Mouse (Mus musculus) small intestine, adult 2 months (tissue): ENCODE data around the gene Ntrk3. TPM values are rescaled to one million over a fixed set of nuclear protein-coding genes. Genes with fewer than 3 reads are reported as not detected.

Experiments used
- H3K27ac ChIP-seq: fragments of 200-500 bp; 2 replicates; pipeline ENCODE4 v1.5.1; 2012; ENCODE audit warnings: low read depth, low read length, control low read depth, inconsistent platforms; ENCODE audit not compliant: insufficient read depth
- H3K27me3 ChIP-seq: fragments of 200-500 bp; 2 replicates; pipeline ENCODE4 v1.6.1; 2012; ENCODE audit warnings: mild to moderate bottlenecking, moderate library complexity, low read length, inconsistent platforms; ENCODE audit not compliant: control insufficient read depth, insufficient read depth
- H3K36me3 ChIP-seq: fragments of 200-500 bp; 2 replicates; pipeline ENCODE4 v1.6.1; 2012; ENCODE audit warnings: mild to moderate bottlenecking, low read length, control low read depth, inconsistent platforms; ENCODE audit not compliant: control insufficient read depth, insufficient read depth
- H3K4me1 ChIP-seq: fragments of 200-500 bp; 2 replicates; pipeline ENCODE4 v1.6.1; 2012; ENCODE audit warnings: low read length, inconsistent platforms, mixed read lengths; ENCODE audit not compliant: control insufficient read depth, insufficient read depth, insufficient read length
- H3K4me3 ChIP-seq: fragments of 200-500 bp; 2 replicates; pipeline ENCODE4 v1.5.1; 2012; ENCODE audit warnings: low read depth, mild to moderate bottlenecking, control low read depth, inconsistent platforms, low read length, moderate library complexity
- CTCF ChIP-seq: fragments of 200-500 bp; IDR thresholded peaks from 2 replicates; pipeline ENCODE4 v1.5.1; 2012; ENCODE audit warnings: low read depth, mild to moderate bottlenecking, control low read depth, inconsistent platforms, low read length, moderate library complexity, mixed read lengths; ENCODE audit not compliant: insufficient replicate concordance, insufficient read length; ENCODE audit errors: extremely low read depth
- POLR2A ChIP-seq: fragments of 200-500 bp; IDR thresholded peaks from 2 replicates; pipeline ENCODE4 v1.6.1; 2012; ENCODE audit warnings: low read depth, mild to moderate bottlenecking, control low read depth, inconsistent platforms, low read length, moderate library complexity
- WGBS: fragments of 180-500 bp; shearing (Covaris S2); methylation state at CpG from one replicate; pipeline ENCODE4 v1.1.7; 2018; 5-methylcytosine and 5-hydroxymethylcytosine counted together
- polyA plus RNA-seq: library from polyadenylated mRNA; depleted of rRNA; stranded (reverse); fragments of >200 nt; gene quantifications from 2 replicates; pipeline ENCODE4 v1.2.3, GENCODE M21; 2012

The Ntrk3 gene
- polyA plus RNA-seq, 1 experiment = 0.61 TPM

GRCm38 (mm10) chr7:78264432-78265002, 473.3 kb downstream of the Ntrk3 start:
- WGBS = 54% methylated on average over 5 of the region's 5 CpGs
- Histone ChIP-seq H3K4me1 (no peaks in the 10 kb centered on the region), H3K27me3 (no peaks in the 10 kb centered on the region), H3K4me3 (no peak overlapping the region), H3K27ac (no peak overlapping the region), H3K36me3 (no peaks in the 10 kb centered on the region)
- TF ChIP-seq CTCF (no peak), POLR2A (no peak)

- no peak for TF ChIP-seq POLR2A
- TF ChIP-seq CTCF = no peak
- H3K27me3 ChIP-seq = no peaks in the 10 kb centered on the region
- no peak overlapping the region for H3K27ac ChIP-seq
- H3K36me3 ChIP-seq = no peaks in the 10 kb centered on the region
- no peak overlapping the region for H3K4me3 ChIP-seq
- no peaks in the 10 kb centered on the region for H3K4me1 ChIP-seq
- 85% methylated on average over 8 of the region's 8 CpGs for whole genome bisulfite sequencing
Observed at GRCm38 (mm10) chr7:78261420-78262125, 476.2 kb downstream of the Ntrk3 start.

- no peak overlapping the region for H3K27ac ChIP-seq
- 34% methylated on average over 4 of the region's 4 CpGs for WGBS
- TF ChIP-seq CTCF = no peak
- TF ChIP-seq POLR2A = no peak
Observed at GRCm38 (mm10) chr7:78258151-78258550, 479.7 kb downstream of the Ntrk3 start.

GRCm38 (mm10) chr7:78253777-78254385, 483.9 kb downstream of the Ntrk3 start:
- H3K36me3 ChIP-seq = no peaks in the 10 kb centered on the region
- no peaks in the 10 kb centered on the region for H3K4me1 ChIP-seq
- WGBS = 70% methylated on average over 3 of the region's 3 CpGs
- no peak overlapping the region for H3K4me3 ChIP-seq
- no peak overlapping the region for H3K27ac ChIP-seq
- no peak for TF ChIP-seq POLR2A
- no peak for TF ChIP-seq CTCF
- H3K27me3 ChIP-seq = no peaks in the 10 kb centered on the region

More at GRCm38 (mm10) chr7:78258151-78258550, 479.7 kb downstream of the Ntrk3 start:
- H3K4me1 ChIP-seq = no peaks in the 10 kb centered on the region
- H3K27me3 ChIP-seq = no peaks in the 10 kb centered on the region
- H3K36me3 ChIP-seq = no peaks in the 10 kb centered on the region
- H3K4me3 ChIP-seq = no peak overlapping the region

- no peak overlapping the region for H3K27ac ChIP-seq
- no peaks in the 10 kb centered on the region for H3K27me3 ChIP-seq
- WGBS = 68% methylated on average over 5 of the region's 5 CpGs
- TF ChIP-seq POLR2A (no peak), CTCF (no peak)
- no peak overlapping the region for H3K4me3 ChIP-seq
- no peaks in the 10 kb centered on the region for H3K4me1 ChIP-seq
- H3K36me3 ChIP-seq = no peaks in the 10 kb centered on the region
Observed at GRCm38 (mm10) chr7:78248119-78248642, 489.6 kb downstream of the Ntrk3 start.

- H3K36me3 ChIP-seq = no peaks in the 10 kb centered on the region
- whole genome bisulfite sequencing = 45% methylated on average over 2 of the region's 2 CpGs
- no peaks in the 10 kb centered on the region for H3K4me1 ChIP-seq
- no peak overlapping the region for H3K27ac ChIP-seq
- H3K27me3 ChIP-seq = no peaks in the 10 kb centered on the region
- no peak overlapping the region for H3K4me3 ChIP-seq
- TF ChIP-seq POLR2A (no peak), CTCF (no peak)
Observed at GRCm38 (mm10) chr7:78239012-78239411, 498.8 kb downstream of the Ntrk3 start.

DNA sequence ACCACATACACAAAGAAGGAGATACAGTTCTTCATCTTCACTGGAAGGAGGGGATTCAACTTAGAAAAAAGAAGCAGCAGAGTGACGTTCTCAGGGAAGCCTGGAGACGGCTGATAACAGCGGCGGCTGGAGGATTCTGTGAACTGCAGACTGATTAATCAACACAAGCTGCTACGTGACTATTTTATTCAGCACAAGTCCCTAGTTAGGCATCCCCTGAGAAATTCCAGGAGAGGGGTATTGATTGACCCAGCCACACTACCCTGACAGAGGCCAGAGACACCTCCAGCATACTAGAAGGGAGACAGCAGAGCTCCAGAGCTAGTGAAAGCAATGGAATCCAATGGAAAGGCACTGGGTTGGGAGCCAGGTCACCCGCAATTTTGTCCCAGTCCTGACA, 516.1 kb downstream of the Ntrk3 start:
- 42% methylated on average over 6 of the region's 6 CpGs for WGBS
- no peak overlapping the region for H3K27ac ChIP-seq
- no peak overlapping the region for H3K4me3 ChIP-seq
- H3K36me3 ChIP-seq = no peaks in the 10 kb centered on the region
- no peaks in the 10 kb centered on the region for H3K4me1 ChIP-seq
- no peaks in the 10 kb centered on the region for H3K27me3 ChIP-seq
- TF ChIP-seq CTCF (no peak), POLR2A (no peak)
